Mouse (Mus musculus) fibroblast of lung, adult 2 months (primary cell): ENCODE results near the gene Ramp3.
"Not testable (repeated sequence)": the region's sequence is repeated elsewhere in the genome, so short reads cannot be mapped to it uniquely, and the experiment has no call there.

Experiments
- DNase-seq: peaks from one replicate; pipeline ENCODE4 v3.0.0-alpha.2; 2011; ENCODE audit warnings: low read depth

Ramp3 gene

DNA sequence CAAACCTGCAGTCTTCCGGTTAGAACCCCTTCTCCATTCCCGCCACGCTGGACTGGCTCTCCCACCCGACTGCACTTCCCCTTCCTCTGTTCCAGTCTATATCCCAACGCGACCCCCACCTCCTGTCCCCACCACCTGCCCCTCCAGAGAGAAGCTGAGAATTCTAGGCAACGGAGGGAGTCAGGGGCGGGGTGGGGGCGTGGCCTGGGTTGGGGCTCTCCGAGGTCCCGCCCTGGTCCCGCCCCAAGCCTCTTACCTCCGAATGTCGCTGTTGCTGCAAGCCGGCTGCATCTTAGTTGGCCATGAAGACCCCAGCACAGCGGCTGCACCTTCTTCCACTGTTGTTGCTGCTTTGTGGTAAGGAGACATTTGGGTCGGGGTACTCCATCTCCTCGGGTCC lies at the start of gene Ramp3:
Ramp3 (plus strand) TSS at position 251 of the 400 bp plus-strand sequence.
- DNase-seq, result no peak

DNA sequence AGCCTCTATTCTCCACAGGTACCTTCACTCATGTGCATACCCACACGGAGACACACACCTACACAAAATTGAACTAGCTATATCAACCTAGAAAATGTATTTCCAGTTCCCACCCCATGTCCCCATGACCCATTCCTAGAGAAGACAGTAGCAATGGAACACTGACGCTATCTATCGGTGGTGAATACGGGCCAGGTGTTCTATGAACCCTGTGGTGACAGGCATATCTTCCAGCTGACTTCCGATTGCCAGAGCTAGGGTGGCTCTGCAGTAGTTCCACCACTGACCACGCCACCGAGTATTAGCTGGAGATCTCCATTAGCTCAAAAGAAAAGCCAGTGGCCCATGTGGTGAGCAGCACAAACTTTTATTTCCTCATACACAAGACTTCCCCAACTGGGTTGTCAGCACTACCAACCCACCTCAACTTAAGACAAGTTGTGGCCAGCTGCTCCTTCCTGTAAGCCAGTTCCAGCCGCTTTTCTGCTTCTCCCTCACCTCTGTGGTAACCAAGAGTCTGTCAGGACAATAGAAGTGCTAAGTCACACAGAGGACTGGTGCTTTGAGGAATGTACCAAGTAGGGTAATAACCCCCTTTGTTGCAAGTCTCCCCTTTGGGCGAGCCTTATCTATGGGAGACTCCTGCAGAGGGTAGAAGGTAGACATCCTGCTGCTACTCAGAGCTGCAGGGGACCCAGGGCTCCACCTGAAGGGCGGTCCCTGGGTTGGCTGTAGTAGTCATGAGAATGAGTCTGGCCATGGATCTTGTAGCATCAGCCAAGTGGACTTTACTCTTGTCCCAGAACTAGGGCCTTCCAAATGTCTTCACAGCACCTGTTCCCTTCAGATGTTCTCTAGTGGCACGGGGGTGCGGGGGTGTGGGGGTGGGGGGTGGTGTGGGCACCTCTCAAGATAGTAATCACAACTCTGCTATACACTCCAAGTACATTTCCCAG lies 42.8 kb upstream of the Ramp3 start:
- DNase-seq, result no peak

DNA sequence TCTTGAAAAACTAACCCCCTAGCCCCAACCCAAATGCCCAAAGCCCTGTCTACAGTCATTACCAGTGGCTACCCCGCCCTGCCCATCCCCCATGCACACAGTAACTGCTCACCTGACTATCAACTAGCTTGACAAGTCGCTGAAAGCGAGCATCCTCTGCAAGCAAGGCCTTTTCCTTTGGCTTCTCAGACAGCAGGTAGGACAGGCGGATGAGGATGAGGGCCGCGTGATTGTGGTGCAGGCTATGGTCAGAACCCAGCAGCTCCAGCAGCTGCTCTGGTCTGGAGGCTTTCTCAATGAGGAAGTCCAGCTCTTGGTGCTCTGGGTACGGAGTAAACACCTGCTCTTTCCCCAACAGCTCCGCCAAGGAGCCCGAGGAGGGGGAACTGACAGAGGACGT lies 34.6 kb upstream of the Ramp3 start:
- no peak for DNase-seq

DNA sequence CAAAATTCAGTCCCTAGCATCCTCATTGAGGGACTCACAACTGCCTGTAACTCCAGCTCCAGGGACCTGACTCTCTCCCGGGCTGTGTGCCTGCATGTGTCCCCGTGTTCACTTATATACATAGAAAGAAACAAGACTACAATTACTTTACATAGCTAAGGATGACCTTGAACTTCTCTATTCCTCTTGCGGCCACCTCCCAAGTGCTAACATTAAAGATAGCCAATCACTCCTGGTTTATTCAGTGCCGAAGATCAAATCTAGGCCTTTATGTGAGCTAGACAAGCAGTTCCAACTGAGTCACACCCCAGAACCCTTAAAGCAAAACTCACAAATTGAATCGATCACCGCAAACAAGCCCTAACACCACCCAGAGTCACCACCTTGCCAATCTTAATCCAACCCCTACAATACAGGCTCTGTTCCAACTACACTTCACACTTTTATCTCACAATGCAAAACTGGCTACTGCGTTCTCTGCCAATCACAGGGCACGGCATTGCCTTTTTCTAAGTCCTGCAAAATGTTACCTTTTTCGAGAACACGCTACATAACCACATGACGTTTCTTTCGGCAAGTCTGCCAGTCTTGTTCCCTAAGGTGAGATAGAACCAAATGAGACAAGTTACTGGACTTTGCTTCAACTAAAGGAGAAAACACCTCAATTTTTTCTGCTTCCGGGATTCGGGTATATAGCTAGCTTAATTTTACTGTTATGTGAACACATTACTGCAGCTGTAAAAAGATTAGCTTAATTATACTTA lies 33.5 kb upstream of the Ramp3 start:
- DNase-seq, result no peak

DNA sequence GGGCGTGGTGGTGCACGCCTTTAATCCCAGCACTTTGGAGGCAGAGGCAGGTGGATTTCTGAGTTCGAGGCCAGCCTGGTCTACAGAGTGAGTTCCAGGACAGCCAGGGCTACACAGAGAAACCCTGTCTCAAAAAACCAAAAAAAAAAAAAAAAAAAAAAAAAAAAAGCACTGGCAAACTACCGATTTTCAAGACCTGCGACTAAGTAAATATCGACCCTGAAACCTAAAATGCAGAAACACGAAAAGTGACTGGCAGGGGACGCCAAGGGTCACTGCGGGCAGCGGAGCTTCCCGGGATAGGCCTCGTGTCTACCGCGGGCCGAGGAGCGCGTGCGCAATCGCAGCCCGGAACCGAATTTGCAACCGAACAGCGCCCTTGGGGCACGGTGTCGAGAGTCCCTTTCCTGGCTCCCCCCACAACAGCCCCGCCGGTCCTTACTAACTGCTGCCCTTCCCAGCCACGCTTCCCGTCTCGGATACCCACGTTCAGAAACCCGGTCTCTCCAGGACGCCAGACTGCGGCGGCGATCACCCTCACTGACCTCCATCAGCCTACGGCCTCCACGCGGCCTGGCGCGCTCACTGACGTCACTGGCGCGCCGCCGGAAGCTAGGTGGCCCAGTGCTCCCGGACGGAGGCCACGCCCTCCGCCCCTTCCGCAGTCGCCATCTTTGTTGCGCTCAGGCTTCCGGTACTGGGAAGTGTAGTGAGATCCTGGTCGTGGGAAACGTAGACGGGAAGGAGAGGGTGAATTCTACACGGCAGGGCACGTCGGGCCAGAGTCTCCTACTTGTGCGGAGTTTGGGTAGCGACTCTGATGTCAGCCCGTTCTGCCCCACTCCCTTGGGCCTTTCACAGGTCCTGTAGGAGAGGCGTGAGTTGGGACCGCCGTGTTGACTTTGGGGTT lies 32.6 kb upstream of the Ramp3 start, which contains the start of gene Tbrg4:
Tbrg4 (minus strand) TSS at position 590 of the 910 bp plus-strand sequence.
- DNase-seq, result peak; percentile 85

DNA sequence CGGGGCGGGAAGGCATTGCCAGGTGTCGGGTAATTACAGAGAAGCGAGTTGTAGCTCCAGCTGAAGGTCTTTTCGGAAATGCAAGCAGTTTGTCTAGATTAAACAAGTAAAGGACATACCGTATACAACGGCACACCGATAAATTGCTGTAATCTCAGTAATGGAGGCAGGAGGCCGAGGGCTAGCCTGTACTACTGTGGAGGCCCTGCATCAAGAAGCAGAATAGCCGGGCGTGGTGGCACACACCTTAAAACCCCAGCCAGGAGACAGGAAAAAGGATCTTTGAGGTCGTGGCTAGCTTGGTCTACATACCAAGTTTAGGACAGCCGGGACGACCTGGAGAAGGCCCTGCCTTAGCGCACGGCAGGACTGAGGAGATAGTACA lies 31.9 kb upstream of the Ramp3 start:
- DNase-seq, result no peak

DNA sequence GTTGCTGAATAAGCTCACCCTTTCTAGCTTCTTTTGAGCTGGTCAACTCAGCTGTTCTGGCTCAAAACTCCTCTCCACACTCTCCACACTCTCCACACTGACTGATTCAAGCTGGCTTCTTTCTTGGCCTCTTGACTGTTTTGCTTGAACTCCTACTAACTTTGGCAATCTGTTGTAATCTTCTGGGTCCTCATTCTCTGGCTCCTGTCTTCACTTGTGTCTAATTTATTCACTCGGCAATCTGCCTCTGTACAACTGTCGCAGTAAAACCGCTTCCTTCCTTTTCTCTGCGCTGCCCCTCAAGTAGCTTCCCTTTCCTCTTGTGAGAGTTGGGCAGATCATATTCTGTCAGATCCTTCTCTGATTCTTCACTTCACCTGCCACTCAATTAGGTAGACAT lies 30.6 kb upstream of the Ramp3 start:
- no peak for DNase-seq

DNA sequence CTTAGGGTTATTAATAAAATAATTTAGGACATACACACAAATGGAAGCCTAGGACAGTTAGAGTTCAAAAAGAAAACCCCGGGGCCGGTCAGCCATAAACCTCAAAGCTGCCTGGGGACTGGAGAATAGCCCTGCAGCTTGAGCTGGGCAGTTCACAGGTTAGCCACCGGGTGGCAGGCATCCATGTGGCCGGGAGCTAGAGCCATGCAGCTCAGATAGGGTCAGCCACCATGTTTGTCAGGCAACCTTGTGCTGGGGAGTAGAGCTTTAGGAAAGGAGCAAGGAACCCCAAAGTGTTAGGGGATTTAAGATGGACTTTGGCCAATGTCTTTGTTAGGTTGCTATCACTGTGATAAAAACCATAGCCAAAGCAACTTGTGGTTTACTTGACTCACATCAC lies 29.8 kb upstream of the Ramp3 start:
- no peak for DNase-seq

DNA sequence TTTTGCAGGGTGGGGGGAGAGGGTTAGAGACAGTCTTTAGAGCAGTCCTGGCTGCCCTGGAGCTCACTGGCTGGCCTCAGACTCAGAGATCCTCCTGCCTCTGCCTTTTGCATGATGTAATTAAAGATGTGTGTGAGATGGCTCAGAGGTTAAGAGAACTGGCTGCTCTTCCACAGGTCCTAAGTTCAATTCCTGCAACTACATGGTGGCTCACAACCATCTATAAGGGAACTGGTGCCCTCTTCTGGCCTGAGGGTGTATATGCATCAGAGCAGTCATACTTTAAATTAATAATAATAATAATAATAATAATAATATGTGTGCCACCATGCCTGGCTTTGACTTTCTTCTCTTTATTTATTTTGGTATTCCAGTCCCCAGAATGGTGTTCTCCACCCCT lies 28.7 kb upstream of the Ramp3 start:
- no peak for DNase-seq

DNA sequence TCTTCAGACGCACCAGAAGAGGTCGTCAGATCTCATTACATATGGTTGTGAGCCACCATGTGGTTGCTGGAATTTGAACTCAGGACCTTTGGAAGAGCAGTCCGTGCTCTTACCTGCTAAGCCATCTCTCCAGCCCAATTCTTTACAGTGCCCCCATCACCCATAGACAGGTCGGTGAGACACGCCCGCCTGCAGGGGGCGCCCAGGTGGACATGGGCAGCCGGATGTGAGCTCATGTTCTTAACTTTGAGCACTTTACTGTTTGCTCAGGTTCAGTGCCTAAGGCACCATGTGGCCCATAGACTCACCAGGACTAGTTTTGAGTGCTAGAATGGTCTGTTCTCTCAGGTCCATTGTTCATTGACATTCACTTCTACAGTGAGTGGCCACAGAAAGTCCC lies 22.2 kb upstream of the Ramp3 start:
- DNase-seq, result no peak

DNA sequence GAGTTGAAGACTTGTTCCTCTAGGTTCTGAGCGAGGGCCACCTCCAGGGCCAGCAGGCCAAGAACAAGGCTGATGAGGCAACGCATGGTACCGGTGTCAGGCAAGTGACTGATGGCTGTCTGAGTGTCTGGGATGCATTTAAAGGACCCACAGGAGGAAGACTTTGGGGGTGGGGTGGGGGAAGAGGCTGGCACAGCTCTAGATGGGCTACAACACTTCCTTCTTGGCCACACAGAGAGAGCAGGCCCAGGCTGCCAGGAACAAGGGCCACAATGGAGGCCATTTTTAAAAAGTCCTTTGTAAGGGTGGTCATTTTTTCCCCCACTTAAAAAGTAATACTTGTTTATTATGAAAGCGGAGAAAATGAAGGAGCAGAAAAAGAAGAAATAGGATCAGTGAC lies 19.8 kb upstream of the Ramp3 start, which contains the start of gene Wap:
Wap (minus strand) TSS at position 101 of the 400 bp plus-strand sequence.
- no peak for DNase-seq

DNA sequence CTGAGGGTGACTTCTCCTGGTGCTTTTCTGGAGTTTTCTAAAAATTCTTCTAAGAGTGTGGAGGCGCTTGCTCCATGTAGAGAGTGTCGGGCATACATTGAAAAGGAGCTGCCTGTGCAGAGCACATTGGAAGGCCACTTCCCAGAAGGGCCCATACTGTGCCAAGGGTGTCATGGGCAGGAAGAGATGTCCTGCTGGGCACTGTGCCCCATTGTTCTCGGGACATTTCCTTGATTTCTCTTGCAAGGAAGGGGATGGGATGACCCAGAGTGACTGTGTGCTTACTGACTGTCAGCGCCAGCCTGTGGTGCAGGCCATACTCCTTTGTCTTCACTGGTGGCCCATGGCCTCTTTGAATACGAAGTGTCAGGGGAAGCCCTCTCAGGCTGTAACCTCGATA lies 19.2 kb upstream of the Ramp3 start:
- no peak for DNase-seq

DNA sequence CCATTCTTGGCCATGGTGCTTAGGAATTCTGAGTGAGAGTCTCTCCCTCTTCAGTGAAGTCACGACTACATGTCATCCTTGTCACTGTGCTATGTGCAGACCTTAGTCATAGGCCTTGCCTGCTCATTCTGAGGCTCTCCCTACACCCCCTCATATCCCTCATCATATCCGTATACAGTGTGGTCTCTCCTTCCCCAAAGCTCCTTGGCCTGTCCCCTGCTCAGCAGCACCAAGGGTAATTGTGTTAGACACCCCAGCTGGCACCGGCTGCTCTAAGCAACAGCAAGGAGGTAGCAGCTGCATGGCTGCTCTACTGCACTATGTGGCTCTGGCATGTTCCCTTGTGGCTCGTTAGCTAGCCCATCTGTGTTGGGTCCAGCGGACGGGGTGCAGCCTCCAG lies 13.8 kb upstream of the Ramp3 start:
- DNase-seq, result no peak

DNA sequence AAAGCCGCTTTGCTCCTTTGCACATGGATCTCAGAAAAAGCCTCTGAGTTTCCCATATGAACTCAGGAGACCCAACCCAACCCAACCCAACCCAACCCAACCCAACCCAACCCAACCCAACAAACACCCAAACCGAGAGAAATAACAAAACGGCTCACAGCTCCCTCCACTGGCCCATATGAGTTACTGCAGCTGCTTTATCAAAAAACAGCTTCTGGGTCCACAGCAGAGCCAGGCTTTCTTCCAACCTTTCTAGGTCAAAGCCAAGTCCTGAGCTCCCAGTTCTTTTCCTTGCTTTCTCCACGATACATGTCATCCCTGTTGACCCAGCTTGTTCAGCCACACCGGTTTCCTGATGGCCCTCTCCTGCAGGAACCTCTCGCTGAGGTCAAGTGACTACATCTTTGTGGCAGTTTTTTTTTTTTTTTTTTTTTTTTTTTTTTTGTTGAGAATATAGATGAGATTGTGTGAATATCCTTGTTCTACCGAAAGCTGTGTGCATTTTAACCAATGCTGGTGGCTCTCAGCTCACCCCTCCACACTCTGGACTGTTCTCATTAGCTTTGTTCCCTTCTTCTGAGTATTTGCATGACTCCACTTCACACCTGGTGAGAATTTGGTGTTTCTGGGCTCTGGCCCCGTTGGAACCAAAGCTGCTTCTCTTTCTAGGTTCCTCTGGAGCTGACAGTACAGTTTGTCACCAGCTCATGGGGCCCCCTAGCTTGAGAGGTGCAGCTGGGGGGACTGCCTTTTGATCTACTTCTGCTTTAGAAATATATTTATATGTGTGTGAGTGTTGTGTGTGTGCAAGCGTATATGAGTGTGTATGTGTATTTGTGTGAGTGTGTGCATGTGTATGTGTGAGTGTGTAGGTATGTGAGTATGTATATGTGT lies 10.2 kb upstream of the Ramp3 start:
- DNase-seq, result no peak

DNA sequence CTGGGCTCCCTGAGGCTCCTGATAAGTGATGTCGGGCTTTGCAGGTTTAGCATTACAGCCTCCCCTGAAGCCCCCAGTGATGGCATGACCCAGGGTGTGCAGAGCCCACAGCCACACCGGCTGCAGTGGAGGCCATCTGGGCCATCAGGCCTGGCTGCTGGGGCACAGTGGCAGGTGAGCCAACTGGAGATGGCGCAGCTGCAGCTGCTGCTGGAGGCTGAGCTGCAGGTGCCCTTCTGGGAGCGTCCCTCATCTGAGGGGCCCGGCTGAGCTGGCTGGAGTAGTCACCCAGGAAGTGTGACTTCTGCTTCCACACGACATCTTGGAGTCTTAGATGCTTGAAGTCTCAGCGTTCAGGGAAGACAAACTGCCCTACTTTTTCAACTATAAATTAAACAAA lies 7.8 kb upstream of the Ramp3 start:
- DNase-seq, result no peak

DNA sequence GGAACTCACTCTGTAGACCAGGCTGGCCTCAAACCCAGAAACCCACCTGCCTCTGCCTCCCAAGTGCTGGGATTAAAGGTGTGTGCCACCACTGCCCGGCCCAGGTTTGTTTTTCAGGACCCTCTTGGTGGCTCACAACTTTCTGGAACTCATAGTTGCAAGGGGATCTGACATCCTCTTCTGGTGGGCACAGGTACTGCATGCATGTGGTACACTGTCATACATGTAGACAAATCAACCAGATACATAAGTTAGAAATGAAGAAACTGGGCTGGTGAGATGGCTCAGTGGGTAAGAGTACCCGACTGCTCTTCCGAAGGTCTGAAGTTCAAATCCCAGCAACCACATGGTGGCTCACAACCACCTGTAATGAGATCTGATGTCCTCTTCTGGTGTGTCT lies 5.3 kb upstream of the Ramp3 start:
- not testable (repeated sequence) for DNase-seq

DNA sequence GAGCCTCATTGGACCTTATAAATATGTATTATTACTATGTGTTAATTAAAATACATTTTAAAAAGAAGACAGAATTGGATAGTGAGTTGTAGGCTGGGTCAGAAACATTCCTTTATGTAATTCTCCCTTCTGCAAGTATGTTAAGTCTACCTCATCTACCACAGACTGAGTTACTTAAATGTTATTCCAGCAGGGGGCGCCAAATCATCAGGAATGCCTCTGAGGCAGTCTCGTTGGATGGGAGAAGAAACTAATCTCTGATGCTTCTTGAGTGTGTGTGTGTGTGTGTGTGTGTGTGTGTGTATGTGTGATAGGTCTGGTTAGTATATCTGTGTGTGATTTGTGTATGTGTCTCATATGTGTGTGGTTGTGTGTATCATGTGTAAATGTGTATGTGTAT lies 3.4 kb upstream of the Ramp3 start:
- DNase-seq, result peak; percentile 36

DNA sequence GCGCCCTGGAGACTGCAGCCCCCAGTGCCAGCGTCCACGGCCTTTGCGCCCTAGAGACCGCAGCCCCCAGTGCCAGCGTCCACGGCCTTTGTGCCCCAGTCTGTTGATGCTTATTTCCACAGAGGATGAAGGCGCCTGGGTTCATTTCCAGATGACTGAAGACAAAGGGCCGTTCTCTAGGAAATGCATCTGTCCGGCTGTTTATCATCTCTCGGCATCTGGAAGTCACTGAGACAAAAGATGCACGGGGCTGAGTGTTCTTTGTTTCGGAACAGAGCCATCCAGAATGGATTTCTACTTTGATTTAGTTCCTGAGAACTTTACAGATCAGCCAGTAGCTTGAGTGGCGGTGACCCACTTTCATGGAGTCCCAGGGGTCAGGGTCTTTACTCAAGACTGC lies 2.9 kb downstream of the Ramp3 start:
- DNase-seq, result no peak

DNA sequence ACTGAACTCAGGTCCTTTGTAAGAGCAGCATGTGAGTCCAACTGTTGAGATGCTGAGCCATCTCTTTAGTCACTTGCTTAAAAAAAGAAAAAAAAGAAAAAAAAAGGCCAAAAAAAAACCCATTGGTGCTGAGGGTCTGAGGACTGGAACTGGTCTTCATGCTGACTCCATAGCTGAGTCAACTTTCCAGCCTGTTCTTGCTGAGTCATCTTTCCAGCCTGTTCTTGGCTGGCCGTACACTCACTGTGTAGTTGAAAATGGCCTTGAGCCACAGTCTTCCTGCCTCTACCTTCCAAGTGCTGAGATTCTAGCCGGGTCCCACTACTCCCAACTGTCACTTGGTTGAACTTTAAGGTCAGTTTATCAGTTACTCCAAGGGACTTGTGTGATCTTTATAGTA lies 8.3 kb downstream of the Ramp3 start:
- DNase-seq, result no peak

DNA sequence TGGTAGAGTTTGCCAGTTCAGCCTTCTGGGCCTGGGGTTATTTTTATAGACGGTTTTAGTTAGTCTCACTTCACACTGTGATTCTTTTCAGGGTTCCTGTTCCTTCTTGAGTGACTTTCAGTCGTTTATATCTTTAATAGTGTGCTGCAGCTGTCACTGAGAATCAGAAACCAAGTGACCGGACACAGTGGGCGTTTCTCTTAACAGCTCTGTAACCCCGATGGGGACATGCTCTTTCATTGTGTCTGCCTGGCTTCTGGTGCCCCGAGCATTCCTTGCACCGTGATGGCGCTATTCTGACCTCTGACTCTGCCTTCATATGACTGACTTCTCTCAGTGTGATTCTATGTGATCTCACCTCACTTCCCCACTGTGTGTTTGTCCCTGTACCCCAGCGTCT lies 10.7 kb downstream of the Ramp3 start:
- DNase-seq, result no peak

DNA sequence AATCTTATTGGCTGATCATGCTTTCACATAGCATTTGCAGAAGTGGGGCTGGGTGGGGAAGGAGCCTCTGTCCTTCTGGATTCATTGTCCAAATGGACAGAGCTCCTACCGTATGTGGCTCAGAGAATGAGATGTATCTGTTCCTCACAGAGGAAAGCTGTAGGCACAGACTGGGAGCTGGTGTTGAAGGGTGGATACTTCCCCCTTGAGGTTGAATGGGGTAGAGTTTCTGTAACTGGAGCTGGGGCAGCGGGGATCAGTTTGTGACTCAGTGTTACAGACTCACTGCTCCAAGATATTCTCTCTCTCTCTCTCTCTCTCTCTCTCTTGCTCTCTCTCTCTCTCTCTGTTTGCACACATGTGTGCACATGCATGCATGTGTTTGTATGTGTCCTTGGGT lies 11.7 kb downstream of the Ramp3 start:
- no peak for DNase-seq
